Comparison of ENCODE assay signal across 9 mouse cellular contexts in genomic region chr5:97004178-97005030, GRCm38 (mm10). TPM values are rescaled to one million over a fixed set of nuclear protein-coding genes. Genes with fewer than 3 reads are reported as not detected.
A peak's percentile ranks its signal among the peaks of the same experiment; 100 is the strongest.
DNase-seq lines count a peak whose midpoint lies in the region; ATAC-seq and TF ChIP-seq lines count a peak whose summit lies in the region.
"Had no signal": no experiment of that assay in that cellular context is flagged by ENCODE, and none has a peak within 500 bp of the region (broad histone marks: within the 10 kb centered on the region; RNA-seq: fewer than 3 reads in every experiment).

No protein-coding gene starts in this region.

- H3K27me3 ChIP-seq in heart, embryonic 10.5 days (ENCODE audit: insufficient read depth, poor library complexity, severe bottlenecking), result peaks cover 15% of the 10 kb centered on the region; the same call in 1 of the 2 replicates
- peaks cover 4% of the 10 kb centered on the region; the same call in 1 of the 2 replicates for H3K27me3 ChIP-seq in E14TG2a.4 (ENCODE audit: insufficient read depth, low read length)
- no peaks in the 10 kb centered on the region for H3K27me3 ChIP-seq in intestine, embryonic 14.5 days (replicated peaks; ENCODE audit: control insufficient read depth, insufficient read depth, low read length)
- H3K27me3 ChIP-seq in liver, embryonic 15.5 days, result no peaks in the 10 kb centered on the region
- no peaks in the 10 kb centered on the region for H3K27me3 ChIP-seq in forebrain, embryonic 15.5 days
- H3K27me3 ChIP-seq in thymus, adult 2 months (ENCODE audit: control insufficient read depth, insufficient read depth, low read length), result no peaks in the 10 kb centered on the region

- peak; percentile 63 for DNase-seq in heart, embryonic 10.5 days (ENCODE audit: low spot score)
- no peak for DNase-seq in heart, postnatal 4 days
- DNase-seq in intestine, embryonic 14.5 days (ENCODE audit: low spot score), result peak; percentile 47
- DNase-seq in urinary bladder, postnatal 10 days (ENCODE audit: low spot score), result no peak
- DNase-seq in thymus, adult 2 months, result no peak
- DNase-seq: left cerebral cortex, postnatal 4 days had no signal

- no peak for ATAC-seq in intestine, embryonic 14.5 days (replicated peaks; ENCODE audit: low FRiP score, low TSS enrichment, low read depth)
- no peak for ATAC-seq in liver, embryonic 15.5 days (ENCODE audit: insufficient read depth)
- no peak for ATAC-seq in forebrain, embryonic 15.5 days (replicated peaks)

- no peak overlapping the region for H3K9ac ChIP-seq in intestine, embryonic 14.5 days (ENCODE audit: low read length)
- peak overlapping the region; percentile 30; the same call in 1 of the 2 replicates for H3K9ac ChIP-seq in liver, embryonic 15.5 days
- no peak overlapping the region for H3K9ac ChIP-seq in forebrain, embryonic 15.5 days (replicated peaks)

- no peak overlapping the region for H3K4me2 ChIP-seq in intestine, embryonic 14.5 days (ENCODE audit: low read length)
- H3K4me2 ChIP-seq in liver, embryonic 15.5 days, result peak overlapping the region; percentile 66
- no peak overlapping the region for H3K4me2 ChIP-seq in forebrain, embryonic 15.5 days (replicated peaks)

- no peak overlapping the region for H3K4me3 ChIP-seq in heart, embryonic 10.5 days
- 0 out of 2 replicates have a peak overlapping the region, but pooled peaks have one; percentile 7 for H3K4me3 ChIP-seq in E14TG2a.4 (replicated peaks; ENCODE audit: low read length)
- H3K4me3 ChIP-seq in intestine, embryonic 14.5 days (ENCODE audit: low read depth, low read length), result no peak overlapping the region
- peak overlapping the region; percentile 27 for H3K4me3 ChIP-seq in liver, embryonic 15.5 days (replicated peaks)
- H3K4me3 ChIP-seq in forebrain, embryonic 15.5 days, result no peak overlapping the region
- H3K4me3 ChIP-seq in thymus, adult 2 months (ENCODE audit: control insufficient read depth, insufficient read depth, low read length), result no peak overlapping the region

- H3K4me1 ChIP-seq in heart, embryonic 10.5 days, result peaks cover 12% of the 10 kb centered on the region; the same call in 1 of the 2 replicates
- peaks cover 9% of the 10 kb centered on the region; the same call in 1 of the 2 replicates for H3K4me1 ChIP-seq in E14TG2a.4 (replicated peaks; ENCODE audit: low read depth, low read length)
- peaks cover 29% of the 10 kb centered on the region for H3K4me1 ChIP-seq in intestine, embryonic 14.5 days (replicated peaks; ENCODE audit: control insufficient read depth, insufficient read depth, low read length)
- peaks cover 96% of the 10 kb centered on the region for H3K4me1 ChIP-seq in liver, embryonic 15.5 days (replicated peaks)
- 0 out of 2 replicates have a peak, but pooled peaks cover under 1% of the 10 kb centered on the region for H3K4me1 ChIP-seq in forebrain, embryonic 15.5 days
- peaks cover 39% of the 10 kb centered on the region for H3K4me1 ChIP-seq in thymus, adult 2 months (replicated peaks; ENCODE audit: control insufficient read depth, insufficient read depth, low read length)

- WGBS in heart, embryonic 10.5 days, result 82% methylated on average over 23 of the region's 23 CpGs
- 54% methylated on average over 23 of the region's 23 CpGs for WGBS in intestine, embryonic 14.5 days
- 61% methylated on average over 23 of the region's 23 CpGs for WGBS in liver, embryonic 15.5 days (ENCODE audit: insufficient replicate concordance)
- 78% methylated on average over 23 of the region's 23 CpGs for WGBS in forebrain, embryonic 15.5 days
- 68% methylated on average over 23 of the region's 23 CpGs for WGBS in thymus, adult 2 months

- no peak for TF ChIP-seq POLR2A in thymus, adult 2 months (IDR thresholded peaks at IDR 0.05; ENCODE audit: control insufficient read depth, extremely low read depth, insufficient read depth, low read length, poor library complexity)

- no peak for TF ChIP-seq CTCF in E14TG2a.4 (conservative IDR thresholded peaks at IDR 0.05; ENCODE audit: low read length)
- no peak for TF ChIP-seq CTCF in thymus, adult 2 months (IDR thresholded peaks at IDR 0.05; ENCODE audit: borderline replicate concordance, control insufficient read depth, extremely low read depth, insufficient read depth, low read length, poor library complexity)

- H3K9me3 ChIP-seq in heart, embryonic 10.5 days, result no peaks in the 10 kb centered on the region
- H3K9me3 ChIP-seq in E14TG2a.4 (ENCODE audit: low read length), result no peaks in the 10 kb centered on the region
- H3K9me3 ChIP-seq in intestine, embryonic 14.5 days (ENCODE audit: control insufficient read depth, low read length), result no peaks in the 10 kb centered on the region
- no peaks in the 10 kb centered on the region for H3K9me3 ChIP-seq in liver, embryonic 15.5 days (replicated peaks)
- no peaks in the 10 kb centered on the region for H3K9me3 ChIP-seq in forebrain, embryonic 15.5 days

- H3K36me3 ChIP-seq in heart, embryonic 10.5 days, result no peaks in the 10 kb centered on the region
- no peaks in the 10 kb centered on the region for H3K36me3 ChIP-seq in E14TG2a.4 (ENCODE audit: insufficient read depth, low read length)
- H3K36me3 ChIP-seq in intestine, embryonic 14.5 days (ENCODE audit: control insufficient read depth, insufficient read depth, low read length), result no peaks in the 10 kb centered on the region
- H3K36me3 ChIP-seq in liver, embryonic 15.5 days (replicated peaks), result peaks cover 31% of the 10 kb centered on the region
- H3K36me3 ChIP-seq in forebrain, embryonic 15.5 days, result no peaks in the 10 kb centered on the region
- no peaks in the 10 kb centered on the region for H3K36me3 ChIP-seq in thymus, adult 2 months (ENCODE audit: control insufficient read depth, insufficient read depth, low read length)

- H3K27ac ChIP-seq in heart, embryonic 10.5 days, result no peak overlapping the region; the same call in 1 of the 2 replicates
- H3K27ac ChIP-seq in intestine, embryonic 14.5 days (ENCODE audit: low read depth), result no peak overlapping the region
- peak overlapping the region; percentile 76 for H3K27ac ChIP-seq in liver, embryonic 15.5 days (replicated peaks)
- no peak overlapping the region for H3K27ac ChIP-seq in forebrain, embryonic 15.5 days (replicated peaks)
- no peak overlapping the region for H3K27ac ChIP-seq in thymus, adult 2 months (ENCODE audit: control insufficient read depth, insufficient read depth, low read length)

RNA-seq across cellular contexts. Expression of gene Bmp2k, which starts 6.9 kb away (rescaled TPM):
- 10.2 and 12.3 TPM in 2 replicates for polyA plus RNA-seq in heart, embryonic 10.5 days (2016; fragmentation: Nextera tagmentation; extraction: Ambion mirVana)
- 10 to 100 TPM; 18.9 TPM for total RNA-seq in heart, postnatal 4 days (2021)
- polyA plus RNA-seq in intestine, embryonic 14.5 days (2014; fragmentation: Nextera tagmentation; extraction: Ambion mirVana), result 14.7 and 15.7 TPM in 2 replicates
- polyA plus RNA-seq in liver, embryonic 15.5 days (2015; fragmentation: Nextera tagmentation; extraction: Ambion mirVana), result 31.1 and 31.3 TPM in 2 replicates
- polyA plus RNA-seq in forebrain, embryonic 15.5 days (2015; fragmentation: Nextera tagmentation; extraction: Ambion mirVana), result 8.4 TPM in 2 replicates
- 21.7 and 27.5 TPM in 2 replicates for polyA plus RNA-seq in thymus, adult 2 months (2012; rRNA removed)

Comparison
In these comparisons a context has a peak if more than half of its experiments do, and no peak if none do; other contexts are left out.
1. DNase-seq: peak in heart, embryonic 10.5 days (single experiment) and intestine, embryonic 14.5 days (single experiment); none in heart, postnatal 4 days (single experiment), urinary bladder, postnatal 10 days (single experiment) and thymus, adult 2 months (single experiment).
2. H3K4me3 ChIP-seq: peak in E14TG2a.4 (single experiment) and liver, embryonic 15.5 days (single experiment); none in heart, embryonic 10.5 days (single experiment), intestine, embryonic 14.5 days (single experiment), forebrain, embryonic 15.5 days (single experiment) and thymus, adult 2 months (single experiment).